ENCODE assay signal across 18 mouse cellular contexts in genomic region chr4:46745536-46745935, GRCm38 (mm10).
DNase-seq lines count a peak whose midpoint lies in the region; ATAC-seq lines count a peak whose summit lies in the region.
"Had no signal": no experiment of that assay in that cellular context is flagged by ENCODE, and none has a peak within 500 bp of the region (broad histone marks: within the 10 kb centered on the region; RNA-seq: fewer than 3 reads in every experiment).

No protein-coding gene starts in this region.

- intact Hi-C loops in left cerebral cortex, postnatal 14 days (cut with DNase I) = no loop called here

- ATAC-seq in frontal cortex, adult (ENCODE audit: low TSS enrichment) = peak; percentile 43; the same call in 1 of the 2 replicates
- ATAC-seq: forebrain, embryonic 14.5 days; forebrain, postnatal 0 days; Patski had no signal

- no peak for DNase-seq in frontal cortex, postnatal 14 days (ENCODE audit: low spot score in 2 of 2)
- DNase-seq in layer of hippocampus, adult 9-11 months = peak; percentile 67
- no peak for DNase-seq in layer of hippocampus, adult 11-12 months (ENCODE audit: low spot score)
- peak; percentile 53 for DNase-seq in right cerebral cortex, adult 18-20 months
- DNase-seq in right cerebral cortex, postnatal 25 days = no peak
- no peak for DNase-seq in left cerebral cortex, postnatal 14 days (ENCODE audit: low spot score in 2 of 2)
- DNase-seq: adrenal gland, postnatal 10 days; adrenal gland, postnatal 36 days; B cell, adult 2 months; cerebellum, adult 11 months; cerebellum, adult 8-10 months; cerebellum, postnatal 10 days; forebrain, postnatal 0 days; gastrocnemius, postnatal 10 days; gastrocnemius, postnatal 36 days had no signal

Comparison
In these comparisons a context has a peak if more than half of its experiments do, and no peak if none do; other contexts are left out.
1. DNase-seq: peak in layer of hippocampus, adult 9-11 months (single experiment) and right cerebral cortex, adult 18-20 months (single experiment); none in frontal cortex, postnatal 14 days (0 of 2), layer of hippocampus, adult 11-12 months (single experiment), right cerebral cortex, postnatal 25 days (single experiment) and left cerebral cortex, postnatal 14 days (0 of 2).